Mouse (Mus musculus): ENCODE data around the gene Stpg2. TPM values are rescaled to one million over a fixed set of nuclear protein-coding genes. Genes with fewer than 3 reads are reported as not detected.

Stpg2 gene
- polyA plus RNA-seq (2015; fragmentation: Nextera tagmentation; extraction: Ambion mirVana): not detected in 2 replicates

DNA sequence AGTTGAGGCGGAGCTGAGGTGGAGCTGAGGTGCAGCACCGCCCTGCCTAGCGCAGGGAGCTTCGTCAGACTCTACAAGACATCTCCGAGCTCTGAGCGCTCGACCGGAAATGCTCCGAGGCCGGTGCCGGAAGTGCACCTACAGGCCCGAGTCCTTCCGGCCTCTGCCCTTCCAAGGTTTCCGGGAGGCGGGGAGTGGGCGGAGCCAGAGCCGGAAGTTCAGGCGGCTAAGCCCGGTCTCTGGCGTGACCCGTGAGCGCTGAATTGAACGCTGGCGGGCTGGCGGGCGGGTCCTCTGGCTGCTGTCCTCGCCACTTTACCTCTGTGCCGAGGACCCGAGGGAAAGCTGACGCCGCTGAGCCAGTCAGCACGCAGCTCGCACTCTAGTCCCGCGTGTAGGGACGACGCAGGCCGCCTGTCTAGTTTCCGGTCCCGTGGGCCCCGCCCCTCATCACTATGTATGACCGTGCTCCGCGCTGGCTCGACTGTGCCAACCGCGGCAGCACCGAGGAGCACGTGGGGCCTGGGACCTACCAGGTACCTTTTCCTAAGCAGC is at the start of gene Stpg2:
Gene Stpg2, plus strand, starts transcription at position 251 of the 555 bp plus-strand sequence.
- Histone ChIP-seq H3K4me3 (peak within 1 kb of the TSS; percentile 68), H3K27me3 (peaks cover 11% of the 10 kb centered on the region; the same call in 1 of the 2 replicates), H3K9ac (peak within 1 kb of the TSS; percentile 50), H3K4me2 (peak within 1 kb of the TSS; percentile 89), H3K36me3 (no peaks in the 10 kb centered on the region), H3K4me1 (0 out of 2 replicates have a peak, but pooled peaks cover 5% of the 10 kb centered on the region), H3K9me3 (no peaks in the 10 kb centered on the region), H3K27ac (peak within 1 kb of the TSS; percentile 94)
- WGBS: 1% methylated on average over 49 of the region's 49 CpGs
- ATAC-seq (ENCODE audit: borderline replicate concordance, extremely low read depth, low FRiP score, low TSS enrichment): peak; percentile 98

DNA sequence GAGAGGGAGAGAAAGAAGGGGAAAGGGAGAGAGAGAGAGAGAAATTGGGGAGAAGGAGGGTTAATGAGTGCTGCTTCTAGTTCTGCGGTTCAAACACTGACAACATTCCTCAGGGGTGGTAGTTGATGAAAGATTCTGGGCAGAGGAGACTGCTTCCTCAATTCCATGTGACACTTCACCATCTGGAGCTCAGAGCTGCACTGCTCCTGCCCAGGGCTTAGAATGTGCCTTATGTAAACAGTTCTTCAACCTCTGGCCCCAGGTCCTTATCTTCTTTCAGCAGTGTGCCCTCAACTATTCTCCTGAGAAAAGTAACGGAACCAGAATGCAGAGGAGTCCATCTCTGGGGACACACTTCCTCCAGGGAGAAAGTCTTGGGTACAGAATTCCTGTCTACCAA is 43.3 kb upstream of the Stpg2 start:
- Histone ChIP-seq H3K4me1 (peaks cover 4% of the 10 kb centered on the region; the same call in 1 of the 2 replicates), H3K36me3 (no peaks in the 10 kb centered on the region), H3K9me3 (no peaks in the 10 kb centered on the region), H3K4me3 (no peak overlapping the region), H3K4me2 (no peak overlapping the region), H3K27me3 (no peaks in the 10 kb centered on the region), H3K27ac (no peak overlapping the region), H3K9ac (no peak overlapping the region)
- ATAC-seq (ENCODE audit: borderline replicate concordance, extremely low read depth, low FRiP score, low TSS enrichment): peak; percentile 65; the same call in 1 of the 2 replicates
- WGBS: 0% methylated on average over 2 of the region's 2 CpGs

DNA sequence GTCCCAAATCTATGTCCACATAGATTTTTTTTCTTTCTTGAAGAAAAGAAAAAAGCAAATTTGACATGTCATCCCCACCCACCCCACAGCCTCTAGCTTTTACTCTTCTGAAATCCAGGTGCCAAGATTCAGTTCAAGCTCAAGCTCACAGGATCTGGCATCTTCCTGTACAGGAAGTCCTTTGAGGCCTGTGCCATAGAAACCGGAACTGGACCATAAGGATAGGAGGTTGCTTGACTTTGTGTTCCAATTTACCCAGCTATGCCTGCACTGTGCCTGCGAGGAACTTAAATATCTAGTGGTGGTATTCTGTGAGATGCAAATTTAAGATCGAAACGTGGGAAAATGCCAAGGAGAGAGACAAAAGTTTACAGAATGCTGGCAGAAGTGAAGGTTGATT is 42.8 kb upstream of the Stpg2 start:
- no peaks in the 10 kb centered on the region for H3K9me3 ChIP-seq
- H3K9ac ChIP-seq: no peak overlapping the region
- ATAC-seq (ENCODE audit: borderline replicate concordance, extremely low read depth, low FRiP score, low TSS enrichment): no peak
- 0 out of 2 replicates have a peak overlapping the region, but pooled peaks have one; percentile 3 for H3K27ac ChIP-seq
- peaks cover 4% of the 10 kb centered on the region; the same call in 1 of the 2 replicates for H3K4me1 ChIP-seq
- 56% methylated on average over 4 of the region's 4 CpGs for WGBS
- no peaks in the 10 kb centered on the region for H3K36me3 ChIP-seq
- H3K4me2 ChIP-seq: no peak overlapping the region
- no peaks in the 10 kb centered on the region for H3K27me3 ChIP-seq
- no peak overlapping the region for H3K4me3 ChIP-seq

GRCm38 (mm10) chr3:139168510-139169269 is 36.8 kb upstream of the Stpg2 start:
- Histone ChIP-seq H3K4me1 (no peaks in the 10 kb centered on the region), H3K4me2 (no peak overlapping the region), H3K27ac (no peak overlapping the region), H3K27me3 (no peaks in the 10 kb centered on the region), H3K4me3 (no peak overlapping the region), H3K36me3 (no peaks in the 10 kb centered on the region), H3K9ac (no peak overlapping the region), H3K9me3 (no peaks in the 10 kb centered on the region)
- WGBS: 55% methylated on average over 4 of the region's 4 CpGs
- ATAC-seq (ENCODE audit: borderline replicate concordance, extremely low read depth, low FRiP score, low TSS enrichment): no peak

DNA sequence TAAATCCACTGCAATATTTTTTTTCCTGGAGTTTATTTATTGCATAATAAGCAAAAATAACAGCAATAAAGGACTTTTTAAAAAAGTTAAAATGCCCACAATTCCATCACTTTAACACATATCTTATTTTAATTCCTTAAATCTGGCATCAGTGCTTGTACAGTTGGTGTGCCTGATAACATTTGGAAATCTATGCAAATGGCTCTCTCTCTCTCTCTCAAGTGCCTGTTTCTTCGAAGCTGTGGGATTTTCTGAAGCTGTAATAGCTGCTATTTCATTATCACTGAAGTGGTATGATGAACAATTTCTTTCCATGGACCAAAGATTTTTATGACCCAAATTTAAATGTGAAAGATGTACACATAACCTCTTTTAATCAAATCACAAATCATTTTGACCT is 35.8 kb upstream of the Stpg2 start:
- no peak overlapping the region for H3K4me2 ChIP-seq
- H3K36me3 ChIP-seq: no peaks in the 10 kb centered on the region
- H3K9me3 ChIP-seq: no peaks in the 10 kb centered on the region
- WGBS: 64% methylated on average over 1 of the region's 1 CpGs
- no peak overlapping the region for H3K9ac ChIP-seq
- H3K27ac ChIP-seq: no peak overlapping the region
- no peak for ATAC-seq (ENCODE audit: borderline replicate concordance, extremely low read depth, low FRiP score, low TSS enrichment)
- H3K4me3 ChIP-seq: no peak overlapping the region
- H3K27me3 ChIP-seq: no peaks in the 10 kb centered on the region
- no peaks in the 10 kb centered on the region for H3K4me1 ChIP-seq

GRCm38 (mm10) chr3:139176936-139177335 is 28.6 kb upstream of the Stpg2 start:
- no peak for ATAC-seq (ENCODE audit: borderline replicate concordance, extremely low read depth, low FRiP score, low TSS enrichment)
- no peaks in the 10 kb centered on the region for H3K4me1 ChIP-seq
- WGBS: 65% methylated on average over 1 of the region's 1 CpGs
- H3K27me3 ChIP-seq: no peaks in the 10 kb centered on the region
- H3K36me3 ChIP-seq: no peaks in the 10 kb centered on the region
- H3K4me2 ChIP-seq: no peak overlapping the region
- no peaks in the 10 kb centered on the region for H3K9me3 ChIP-seq
- no peak overlapping the region for H3K9ac ChIP-seq
- H3K27ac ChIP-seq: no peak overlapping the region
- H3K4me3 ChIP-seq: no peak overlapping the region

DNA sequence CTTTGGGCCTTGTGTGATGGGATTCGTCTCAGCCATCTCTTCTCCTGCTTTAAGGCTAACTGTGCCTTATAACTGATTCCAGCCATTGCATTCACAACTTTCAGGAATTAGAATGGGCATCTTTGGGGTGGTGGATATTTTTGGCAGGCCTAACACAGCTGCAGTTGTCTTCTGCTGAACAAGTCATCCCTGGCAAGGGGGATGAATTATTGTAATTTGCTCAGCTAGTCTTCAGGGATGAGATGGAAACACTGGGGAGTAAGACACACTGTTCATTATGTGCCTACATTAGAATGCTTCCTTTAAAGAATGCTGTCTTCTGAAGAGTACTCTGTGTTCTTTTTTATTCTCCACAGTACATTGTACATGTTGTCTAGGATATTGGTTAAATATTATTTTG is 14.0 kb upstream of the Stpg2 start:
- ATAC-seq (ENCODE audit: borderline replicate concordance, extremely low read depth, low FRiP score, low TSS enrichment): no peak
- Histone ChIP-seq H3K36me3 (no peaks in the 10 kb centered on the region), H3K4me2 (no peak overlapping the region), H3K4me3 (no peak overlapping the region), H3K9me3 (no peaks in the 10 kb centered on the region), H3K27me3 (no peaks in the 10 kb centered on the region), H3K9ac (no peak overlapping the region), H3K4me1 (no peaks in the 10 kb centered on the region), H3K27ac (no peak overlapping the region)
- 69% methylated on average over 1 of the region's 1 CpGs for WGBS

GRCm38 (mm10) chr3:139193917-139194316 is 11.6 kb upstream of the Stpg2 start:
- Histone ChIP-seq H3K9ac (no peak overlapping the region), H3K36me3 (no peaks in the 10 kb centered on the region), H3K9me3 (no peaks in the 10 kb centered on the region), H3K4me1 (no peaks in the 10 kb centered on the region), H3K27me3 (no peaks in the 10 kb centered on the region), H3K4me2 (no peak overlapping the region), H3K4me3 (no peak overlapping the region), H3K27ac (no peak overlapping the region)
- no peak for ATAC-seq (ENCODE audit: borderline replicate concordance, extremely low read depth, low FRiP score, low TSS enrichment)

GRCm38 (mm10) chr3:139198412-139198811 is 7.1 kb upstream of the Stpg2 start:
- 55% methylated on average over 3 of the region's 3 CpGs for WGBS
- Histone ChIP-seq H3K27ac (no peak overlapping the region), H3K4me3 (no peak overlapping the region), H3K4me1 (no peaks in the 10 kb centered on the region), H3K4me2 (no peak overlapping the region), H3K9ac (no peak overlapping the region), H3K9me3 (no peaks in the 10 kb centered on the region), H3K36me3 (no peaks in the 10 kb centered on the region), H3K27me3 (peaks cover 10% of the 10 kb centered on the region; the same call in 1 of the 2 replicates)
- no peak for ATAC-seq (ENCODE audit: borderline replicate concordance, extremely low read depth, low FRiP score, low TSS enrichment)

DNA sequence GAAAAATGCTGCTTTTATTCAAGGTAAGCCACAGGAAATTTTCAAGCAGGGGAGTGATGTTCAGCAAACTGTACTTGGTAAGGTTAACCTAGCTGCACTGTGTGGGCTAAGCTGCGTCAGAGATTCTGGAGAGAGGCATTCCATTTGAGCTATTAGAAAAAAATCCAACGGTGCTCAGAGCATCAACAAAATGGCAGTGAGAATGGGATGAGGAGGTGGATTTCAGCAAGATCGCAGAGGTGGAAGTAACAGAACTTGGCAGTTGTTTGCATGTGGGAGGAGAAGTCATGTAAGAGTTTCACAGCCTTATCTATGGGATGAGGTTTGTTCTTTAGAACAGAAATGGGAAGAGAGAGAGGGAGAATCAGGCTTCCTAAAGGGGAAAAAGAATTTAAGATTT is 5.2 kb upstream of the Stpg2 start:
- H3K36me3 ChIP-seq: no peaks in the 10 kb centered on the region
- no peaks in the 10 kb centered on the region for H3K9me3 ChIP-seq
- ATAC-seq (ENCODE audit: borderline replicate concordance, extremely low read depth, low FRiP score, low TSS enrichment): no peak
- no peaks in the 10 kb centered on the region for H3K4me1 ChIP-seq
- no peak overlapping the region for H3K4me3 ChIP-seq
- no peak overlapping the region for H3K27ac ChIP-seq
- H3K4me2 ChIP-seq: no peak overlapping the region
- 67% methylated on average over 3 of the region's 3 CpGs for WGBS
- peaks cover 11% of the 10 kb centered on the region; the same call in 1 of the 2 replicates for H3K27me3 ChIP-seq
- H3K9ac ChIP-seq: no peak overlapping the region

- Histone ChIP-seq H3K9ac (no peak overlapping the region), H3K27me3 (no peaks in the 10 kb centered on the region), H3K36me3 (no peaks in the 10 kb centered on the region), H3K27ac (no peak overlapping the region), H3K4me3 (no peak overlapping the region), H3K9me3 (no peaks in the 10 kb centered on the region), H3K4me2 (no peak overlapping the region), H3K4me1 (no peaks in the 10 kb centered on the region)
- ATAC-seq (ENCODE audit: borderline replicate concordance, extremely low read depth, low FRiP score, low TSS enrichment): no peak
- 64% methylated on average over 9 of the region's 9 CpGs for WGBS
Observed at GRCm38 (mm10) chr3:139216945-139217344, 11.5 kb downstream of the Stpg2 start.

- WGBS: 76% methylated on average over 3 of the region's 3 CpGs
Observed at GRCm38 (mm10) chr3:139225123-139225522, 19.6 kb downstream of the Stpg2 start.

More at GRCm38 (mm10) chr3:139225123-139225522, 19.6 kb downstream of the Stpg2 start:
- Histone ChIP-seq H3K4me2 (no peak overlapping the region), H3K4me1 (no peaks in the 10 kb centered on the region), H3K9me3 (no peaks in the 10 kb centered on the region), H3K36me3 (no peaks in the 10 kb centered on the region), H3K27me3 (no peaks in the 10 kb centered on the region), H3K27ac (no peak overlapping the region), H3K9ac (no peak overlapping the region), H3K4me3 (no peak overlapping the region)
- no peak for ATAC-seq (ENCODE audit: borderline replicate concordance, extremely low read depth, low FRiP score, low TSS enrichment)

All from lung, embryonic 15.5 days (tissue).